ENCODE assay signal across 8 mouse cellular contexts in the genomic region with DNA sequence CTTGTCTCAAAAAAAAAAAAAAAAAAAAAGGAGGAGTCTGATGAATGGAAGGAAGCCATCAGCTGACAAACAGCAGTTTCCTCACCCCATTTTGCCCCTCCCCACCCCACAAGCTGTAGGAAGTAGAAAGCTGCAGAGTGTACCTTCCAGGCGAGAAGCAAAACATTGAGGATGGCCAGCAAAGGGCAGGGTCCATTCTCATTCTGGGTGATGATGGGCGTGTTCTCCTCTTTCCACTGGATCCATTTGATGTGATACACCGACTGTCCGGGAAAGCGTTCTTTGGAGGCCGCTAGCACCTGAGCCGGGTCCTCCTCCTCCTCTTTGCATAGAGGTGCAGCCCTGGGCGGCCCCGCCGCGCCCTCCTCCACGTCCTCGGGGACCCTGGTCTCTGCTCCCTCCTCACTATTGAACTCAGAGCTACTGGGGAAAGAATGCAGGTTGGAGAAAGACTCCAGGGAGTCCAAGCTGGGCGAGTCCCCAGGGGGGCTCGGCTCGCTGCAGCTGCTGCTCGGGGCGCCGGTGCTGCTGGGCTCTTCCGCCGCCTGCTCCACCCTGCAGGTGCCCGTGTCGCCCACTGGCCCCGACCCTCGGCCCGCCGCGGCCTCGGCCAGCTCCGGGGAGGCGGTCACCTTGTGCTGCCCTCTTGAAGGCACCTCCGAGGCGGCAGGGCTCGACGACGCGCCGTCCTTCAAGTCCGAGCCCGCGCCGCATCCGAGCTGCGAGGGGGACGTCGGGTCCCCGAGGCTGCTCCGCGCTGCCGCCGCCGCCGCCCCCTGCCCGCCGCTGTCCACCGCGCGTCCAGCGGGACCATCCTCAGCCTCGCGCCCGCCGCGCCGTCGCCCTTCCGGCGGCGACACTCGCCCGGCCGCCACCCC. TPM values are rescaled to one million over a fixed set of nuclear protein-coding genes. Genes with fewer than 3 reads are reported as not detected.
A peak's percentile ranks its signal among the peaks of the same experiment; 100 is the strongest.
DNase-seq lines count a peak whose midpoint lies in the region; ATAC-seq and TF ChIP-seq lines count a peak whose summit lies in the region.

A gene (plus strand): TSS at position 122 of the 878 bp plus-strand sequence.

- H3K36me3 ChIP-seq in heart, embryonic 13.5 days: no peaks in the 10 kb centered on the region
- no peaks in the 10 kb centered on the region for H3K36me3 ChIP-seq in kidney, postnatal 0 days (ENCODE audit: insufficient read depth, low read length)
- peaks cover 23% of the 10 kb centered on the region for H3K36me3 ChIP-seq in liver, embryonic 12.5 days
- no peaks in the 10 kb centered on the region for H3K36me3 ChIP-seq in stomach, embryonic 15.5 days

- peak within 1 kb of the TSS; percentile 96 for H3K27ac ChIP-seq in bone marrow macrophage, adult 2 months (ENCODE audit: insufficient read depth, low read depth, low read length)
- peak within 1 kb of the TSS; percentile 96 for H3K27ac ChIP-seq in heart, embryonic 13.5 days (replicated peaks)
- peak within 1 kb of the TSS; percentile 96 for H3K27ac ChIP-seq in kidney, postnatal 0 days
- peak within 1 kb of the TSS; percentile 99 for H3K27ac ChIP-seq in liver, embryonic 12.5 days
- H3K27ac ChIP-seq in stomach, embryonic 15.5 days: peak within 1 kb of the TSS; percentile 96

- ATAC-seq in erythroblast, adult 5-6 weeks (replicated peaks; ENCODE audit: low FRiP score, poor library complexity, severe bottlenecking): peak; percentile 63
- peak; percentile 52 for ATAC-seq in heart, embryonic 13.5 days (ENCODE audit: extremely low read depth, insufficient number of reproducible peaks, low FRiP score, low TSS enrichment)
- ATAC-seq in kidney, postnatal 0 days (replicated peaks; ENCODE audit: low FRiP score, low read depth): peak; percentile 61
- ATAC-seq in liver, embryonic 12.5 days: peak; percentile 50
- peak; percentile 37 for ATAC-seq in stomach, embryonic 15.5 days (ENCODE audit: insufficient read depth, low FRiP score, low read depth)

- no peak for TF ChIP-seq CTCF in bone marrow macrophage, adult 2 months (IDR thresholded peaks at IDR 0.05; ENCODE audit: low read depth, low read length)
- TF ChIP-seq CTCF in kidney, postnatal 0 days (IDR thresholded peaks at IDR 0.05; ENCODE audit: low read depth): no peak

- no peaks in the 10 kb centered on the region for H3K9me3 ChIP-seq in heart, embryonic 13.5 days
- no peaks in the 10 kb centered on the region for H3K9me3 ChIP-seq in kidney, postnatal 0 days (replicated peaks; ENCODE audit: low read length)
- no peaks in the 10 kb centered on the region for H3K9me3 ChIP-seq in liver, embryonic 12.5 days (replicated peaks)
- no peaks in the 10 kb centered on the region for H3K9me3 ChIP-seq in stomach, embryonic 15.5 days

- TF ChIP-seq POLR2A in bone marrow macrophage, adult 2 months (IDR thresholded peaks at IDR 0.05; ENCODE audit: borderline replicate concordance, low read depth, low read length): peak; percentile 59; the same call in 1 of the 2 replicates

- H3K9ac ChIP-seq in heart, embryonic 13.5 days: peak within 1 kb of the TSS; percentile 93
- peak within 1 kb of the TSS; percentile 89 for H3K9ac ChIP-seq in kidney, postnatal 0 days (ENCODE audit: low read depth, low read length)
- H3K9ac ChIP-seq in liver, embryonic 12.5 days: peak within 1 kb of the TSS; percentile 100
- H3K9ac ChIP-seq in stomach, embryonic 15.5 days: peak within 1 kb of the TSS; percentile 87

- peaks cover 22% of the 10 kb centered on the region for H3K4me1 ChIP-seq in bone marrow macrophage, adult 2 months (ENCODE audit: control insufficient read depth, insufficient read depth, low read length)
- peaks cover 35% of the 10 kb centered on the region for H3K4me1 ChIP-seq in heart, embryonic 13.5 days
- H3K4me1 ChIP-seq in kidney, postnatal 0 days (replicated peaks; ENCODE audit: insufficient read depth, low read length): 0 out of 2 replicates have a peak, but pooled peaks cover 10% of the 10 kb centered on the region
- peaks cover 57% of the 10 kb centered on the region for H3K4me1 ChIP-seq in liver, embryonic 12.5 days
- H3K4me1 ChIP-seq in stomach, embryonic 15.5 days: 0 out of 2 replicates have a peak, but pooled peaks cover 8% of the 10 kb centered on the region

- peak within 1 kb of the TSS; percentile 88 for H3K4me2 ChIP-seq in heart, embryonic 13.5 days
- H3K4me2 ChIP-seq in kidney, postnatal 0 days (ENCODE audit: low read length): peak within 1 kb of the TSS; percentile 94
- H3K4me2 ChIP-seq in liver, embryonic 12.5 days: peak within 1 kb of the TSS; percentile 91
- H3K4me2 ChIP-seq in stomach, embryonic 15.5 days: peak within 1 kb of the TSS; percentile 80

- H3K4me3 ChIP-seq in bone marrow macrophage, adult 2 months (ENCODE audit: insufficient read depth, low read length): peak within 1 kb of the TSS; percentile 91
- H3K4me3 ChIP-seq in heart, embryonic 13.5 days: peak within 1 kb of the TSS; percentile 97
- H3K4me3 ChIP-seq in kidney, postnatal 0 days (replicated peaks; ENCODE audit: low read depth, low read length): peak within 1 kb of the TSS; percentile 87
- peak within 1 kb of the TSS; percentile 99 for H3K4me3 ChIP-seq in liver, embryonic 12.5 days
- H3K4me3 ChIP-seq in stomach, embryonic 15.5 days (replicated peaks): peak within 1 kb of the TSS; percentile 83

- H3K27me3 ChIP-seq in heart, embryonic 13.5 days (replicated peaks): no peaks in the 10 kb centered on the region
- no peaks in the 10 kb centered on the region for H3K27me3 ChIP-seq in kidney, postnatal 0 days (ENCODE audit: insufficient read depth, low read length)
- no peaks in the 10 kb centered on the region for H3K27me3 ChIP-seq in liver, embryonic 12.5 days (replicated peaks)
- H3K27me3 ChIP-seq in stomach, embryonic 15.5 days (replicated peaks): no peaks in the 10 kb centered on the region

- peak; percentile 90 for DNase-seq in CD4-positive, CD25-positive, alpha-beta regulatory T cell, adult 2 months (ENCODE audit: low read depth, low spot score)
- peak; percentile 61 for DNase-seq in kidney, postnatal 0 days (ENCODE audit: low spot score)
- DNase-seq in naive thymus-derived CD4-positive, alpha-beta T cell, adult 2 months (ENCODE audit: low read depth): peak; percentile 89

- 1% methylated on average over 68 of the region's 72 CpGs for WGBS in heart, embryonic 13.5 days
- under 1% methylated on average over 67 of the region's 72 CpGs for WGBS in kidney, postnatal 0 days
- under 1% methylated on average over 71 of the region's 72 CpGs for WGBS in liver, embryonic 12.5 days (ENCODE audit: insufficient replicate concordance)
- under 1% methylated on average over 59 of the region's 72 CpGs for WGBS in stomach, embryonic 15.5 days

RNA-seq across cellular contexts. Expression of the gene that starts here (rescaled TPM):
- 2.0 and 3.0 TPM in 2 replicates for polyA plus RNA-seq in bone marrow macrophage, adult 2 months (2012; ENCODE audit: insufficient read depth, insufficient read length, missing spikeins)
- total RNA-seq in erythroblast, adult 5-6 weeks (2015; ENCODE audit: low replicate concordance): 0.96 and 3.8 TPM in 2 replicates
- 15.2 and 16.0 TPM in 2 replicates for total RNA-seq in erythroblast, adult 5-6 weeks (2017; ENCODE audit: low replicate concordance)
- polyA plus RNA-seq in heart, embryonic 13.5 days (2015; fragmentation: Nextera tagmentation; extraction: Ambion mirVana): 0.15 and 0.31 TPM in 2 replicates
- polyA plus RNA-seq in kidney, postnatal 0 days (2015; fragmentation: Nextera tagmentation; extraction: Ambion mirVana): 1.3 and 1.7 TPM in 2 replicates
- polyA plus RNA-seq in liver, embryonic 12.5 days (2016; fragmentation: Nextera tagmentation; extraction: Ambion mirVana): 1.5 and 1.6 TPM in 2 replicates
- polyA plus RNA-seq in stomach, embryonic 15.5 days (2015; fragmentation: Nextera tagmentation; extraction: Ambion mirVana): 0.54 and 0.67 TPM in 2 replicates

Comparison
In these comparisons a context has a peak if more than half of its experiments do, and no peak if none do; other contexts are left out.
1. Peak in every context shown above with its lines: DNase-seq, ATAC-seq, H3K4me3 ChIP-seq and H3K27ac ChIP-seq.
2. Peak in ATAC-seq, H3K4me3 ChIP-seq, H3K27ac ChIP-seq, H3K9ac ChIP-seq and H3K4me2 ChIP-seq in heart, embryonic 13.5 days; RNA of the gene not detected or under 1 TPM.
3. Peak in ATAC-seq, H3K4me3 ChIP-seq, H3K27ac ChIP-seq, H3K9ac ChIP-seq and H3K4me2 ChIP-seq in stomach, embryonic 15.5 days; RNA of the gene not detected or under 1 TPM.